Mouse (Mus musculus): Measurements from ENCODE around the gene Fgfr2. TPM values are rescaled to one million over a fixed set of nuclear protein-coding genes. Genes with fewer than 3 reads are reported as not detected.

Fgfr2 gene
- polyA plus RNA-seq, 1 experiment, result 52.3 TPM

DNA sequence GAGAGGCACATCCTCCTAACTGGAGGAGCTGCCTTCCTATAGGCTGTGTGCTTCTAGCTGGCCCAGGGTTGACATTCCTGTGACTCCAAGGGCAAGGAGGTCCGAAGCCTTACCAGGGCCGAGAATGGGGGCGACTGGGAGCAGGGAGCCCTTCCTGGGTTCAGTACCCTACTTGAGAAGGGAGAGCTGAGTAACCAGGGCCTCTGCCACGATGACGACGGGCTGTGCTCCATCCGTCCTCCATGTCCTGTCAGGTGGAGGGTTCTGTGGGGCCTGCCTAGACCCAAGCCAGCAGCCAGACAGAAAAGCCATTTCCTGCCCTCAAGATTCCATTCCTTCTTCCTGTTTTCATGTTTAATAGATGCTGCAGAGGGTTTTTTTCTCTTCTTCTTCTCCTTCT is 463.5 kb downstream of the Fgfr2 start:
- no peak for DNase-seq (ENCODE audit: low read depth)
- no peak for TF ChIP-seq CTCF (IDR thresholded peaks at IDR 0.05; ENCODE audit: borderline replicate concordance, extremely low read depth, insufficient read depth, insufficient read length)
- no peak for TF ChIP-seq POLR2A (IDR thresholded peaks at IDR 0.05; ENCODE audit: borderline replicate concordance, extremely low read depth, insufficient read depth, insufficient read length, poor library complexity, severe bottlenecking)

DNA sequence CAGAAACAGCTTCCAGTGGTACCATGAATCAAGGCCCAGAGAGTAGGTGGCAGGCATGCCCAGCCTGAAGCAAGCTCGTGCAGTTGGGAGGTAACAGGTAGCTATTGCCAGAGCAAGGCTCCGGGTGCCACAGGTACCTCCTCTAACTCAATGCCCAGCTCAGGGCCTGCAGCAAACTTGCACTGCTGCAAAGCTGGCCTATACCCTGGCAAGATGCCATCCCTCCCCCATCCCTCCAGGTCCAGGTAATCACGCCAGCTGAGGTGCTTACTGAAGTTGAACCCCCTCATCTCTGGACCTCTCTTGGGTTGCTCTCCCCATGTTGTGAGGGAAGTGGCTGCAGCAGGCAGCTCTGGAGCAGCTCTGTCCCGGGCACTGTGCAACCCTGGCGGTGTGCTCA is 464.5 kb downstream of the Fgfr2 start:
- TF ChIP-seq CTCF (IDR thresholded peaks at IDR 0.05; ENCODE audit: borderline replicate concordance, extremely low read depth, insufficient read depth, insufficient read length) (no peak), POLR2A (IDR thresholded peaks at IDR 0.05; ENCODE audit: borderline replicate concordance, extremely low read depth, insufficient read depth, insufficient read length, poor library complexity, severe bottlenecking) (no peak)
- no peak for DNase-seq (ENCODE audit: low read depth)

DNA sequence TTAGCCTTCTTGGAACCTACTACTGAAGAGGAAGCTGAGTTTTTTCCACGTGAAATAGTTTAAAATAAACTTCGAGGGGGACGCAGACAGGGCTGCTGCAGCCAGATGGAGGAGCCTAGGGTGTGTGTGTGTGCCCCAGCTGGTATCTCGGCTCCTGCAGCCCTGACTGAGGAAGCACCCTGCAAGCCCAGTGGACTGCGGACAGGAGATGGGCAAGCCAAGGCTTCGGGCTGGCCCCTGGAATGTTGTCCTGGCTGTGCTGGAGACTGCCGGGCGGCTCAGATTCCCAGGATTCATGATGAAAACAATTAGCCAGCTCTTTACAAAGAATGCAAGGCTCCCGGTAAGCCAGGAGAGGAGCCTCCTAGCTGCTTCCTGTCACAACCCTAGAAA is 465.1 kb downstream of the Fgfr2 start:
- DNase-seq (ENCODE audit: low read depth), result peak; percentile 34
- TF ChIP-seq POLR2A (IDR thresholded peaks at IDR 0.05; ENCODE audit: borderline replicate concordance, extremely low read depth, insufficient read depth, insufficient read length, poor library complexity, severe bottlenecking) (no peak), CTCF (IDR thresholded peaks at IDR 0.05; ENCODE audit: borderline replicate concordance, extremely low read depth, insufficient read depth, insufficient read length) (no peak)

- no peak for DNase-seq (ENCODE audit: low read depth)
Measured at GRCm38 (mm10) chr7:132657371-132658057, 465.6 kb downstream of the Fgfr2 start.

DNA sequence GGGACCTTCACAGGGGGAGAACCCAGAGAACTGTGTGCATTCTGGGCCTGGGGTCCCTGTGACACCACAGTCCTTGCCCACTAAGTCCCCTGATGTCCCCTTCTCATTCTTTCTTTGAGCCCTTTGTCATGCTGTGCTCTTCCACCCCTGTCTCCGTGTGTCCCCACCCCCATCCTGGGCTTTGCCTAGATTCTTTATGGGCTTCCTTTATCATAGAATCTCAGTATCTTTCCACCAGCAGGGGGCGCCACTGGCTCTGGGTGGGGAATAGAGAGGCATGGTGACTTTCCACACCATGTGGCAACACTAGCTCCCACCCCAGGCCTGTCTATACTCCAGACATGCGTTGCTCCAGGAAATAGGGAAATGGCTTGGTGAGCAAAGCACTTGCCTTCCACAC is 466.6 kb downstream of the Fgfr2 start:
- TF ChIP-seq POLR2A (IDR thresholded peaks at IDR 0.05; ENCODE audit: borderline replicate concordance, extremely low read depth, insufficient read depth, insufficient read length, poor library complexity, severe bottlenecking) (no peak), CTCF (IDR thresholded peaks at IDR 0.05; ENCODE audit: borderline replicate concordance, extremely low read depth, insufficient read depth, insufficient read length) (peak; percentile 75)
- peak; percentile 83 for DNase-seq (ENCODE audit: low read depth)

More at GRCm38 (mm10) chr7:132657371-132658057, 465.6 kb downstream of the Fgfr2 start:
- TF ChIP-seq CTCF (IDR thresholded peaks at IDR 0.05; ENCODE audit: borderline replicate concordance, extremely low read depth, insufficient read depth, insufficient read length) (no peak), POLR2A (IDR thresholded peaks at IDR 0.05; ENCODE audit: borderline replicate concordance, extremely low read depth, insufficient read depth, insufficient read length, poor library complexity, severe bottlenecking) (no peak)

DNA sequence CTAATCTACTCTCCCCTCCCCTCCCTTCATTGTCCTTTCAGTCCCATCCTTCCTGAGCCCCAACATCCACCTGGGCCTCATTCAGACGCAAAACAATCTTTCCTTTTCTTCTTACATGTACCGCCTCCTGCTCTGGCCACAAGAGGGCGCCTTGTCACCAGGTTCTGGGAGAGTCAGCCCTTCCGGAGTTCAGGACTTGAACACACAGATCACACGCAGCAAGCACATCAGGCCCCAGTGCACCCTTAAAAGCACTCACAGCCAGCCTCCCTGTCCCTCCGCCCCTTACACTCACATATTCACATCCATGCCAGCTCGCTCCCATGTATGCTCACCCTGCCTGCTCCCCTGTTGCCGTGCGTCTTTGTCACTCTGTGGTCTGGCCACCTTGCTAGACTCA is 467.1 kb downstream of the Fgfr2 start:
- peak; percentile 96 for DNase-seq (ENCODE audit: low read depth)
- peak; percentile 95 for TF ChIP-seq CTCF (IDR thresholded peaks at IDR 0.05; ENCODE audit: borderline replicate concordance, extremely low read depth, insufficient read depth, insufficient read length)
- TF ChIP-seq POLR2A (IDR thresholded peaks at IDR 0.05; ENCODE audit: borderline replicate concordance, extremely low read depth, insufficient read depth, insufficient read length, poor library complexity, severe bottlenecking), result no peak

GRCm38 (mm10) chr7:132654412-132654811 is 468.7 kb downstream of the Fgfr2 start:
- no peak for DNase-seq (ENCODE audit: low read depth)
- TF ChIP-seq POLR2A (IDR thresholded peaks at IDR 0.05; ENCODE audit: borderline replicate concordance, extremely low read depth, insufficient read depth, insufficient read length, poor library complexity, severe bottlenecking) (no peak), CTCF (IDR thresholded peaks at IDR 0.05; ENCODE audit: borderline replicate concordance, extremely low read depth, insufficient read depth, insufficient read length) (no peak)

GRCm38 (mm10) chr7:132646514-132646913 is 476.6 kb downstream of the Fgfr2 start:
- no peak for DNase-seq (ENCODE audit: low read depth)
- TF ChIP-seq CTCF (IDR thresholded peaks at IDR 0.05; ENCODE audit: borderline replicate concordance, extremely low read depth, insufficient read depth, insufficient read length), result no peak
- TF ChIP-seq POLR2A (IDR thresholded peaks at IDR 0.05; ENCODE audit: borderline replicate concordance, extremely low read depth, insufficient read depth, insufficient read length, poor library complexity, severe bottlenecking), result no peak

- no peak for DNase-seq (ENCODE audit: low read depth)
- TF ChIP-seq CTCF (IDR thresholded peaks at IDR 0.05; ENCODE audit: borderline replicate concordance, extremely low read depth, insufficient read depth, insufficient read length) (no peak), POLR2A (IDR thresholded peaks at IDR 0.05; ENCODE audit: borderline replicate concordance, extremely low read depth, insufficient read depth, insufficient read length, poor library complexity, severe bottlenecking) (no peak)
Measured at GRCm38 (mm10) chr7:132644605-132645279, 478.4 kb downstream of the Fgfr2 start.

- no peak for DNase-seq (ENCODE audit: low read depth)
- no peak for TF ChIP-seq CTCF (IDR thresholded peaks at IDR 0.05; ENCODE audit: borderline replicate concordance, extremely low read depth, insufficient read depth, insufficient read length)
- TF ChIP-seq POLR2A (IDR thresholded peaks at IDR 0.05; ENCODE audit: borderline replicate concordance, extremely low read depth, insufficient read depth, insufficient read length, poor library complexity, severe bottlenecking), result no peak
Measured at GRCm38 (mm10) chr7:132641606-132642005, 481.5 kb downstream of the Fgfr2 start.

DNA sequence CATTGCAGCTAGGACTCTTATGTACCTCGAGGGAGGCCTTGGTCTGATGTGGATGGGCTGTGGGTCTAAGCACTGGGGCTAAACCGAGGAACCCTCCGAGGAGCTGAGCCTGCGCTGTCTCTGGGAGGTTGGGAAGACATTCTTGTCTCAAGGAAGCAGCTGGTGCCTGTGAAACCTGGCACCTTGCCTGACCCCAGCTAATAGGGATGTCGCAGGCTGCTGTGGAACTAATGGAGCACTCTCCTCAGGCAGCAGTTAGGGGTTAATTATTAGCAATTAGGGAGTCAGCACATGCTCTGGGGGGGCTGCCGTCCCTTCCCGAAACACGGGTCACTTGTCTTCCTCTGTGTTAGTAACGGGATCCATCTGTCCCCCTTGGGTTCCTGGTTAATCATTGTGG is 482.2 kb downstream of the Fgfr2 start:
- peak; percentile 81 for DNase-seq (ENCODE audit: low read depth)
- TF ChIP-seq CTCF (IDR thresholded peaks at IDR 0.05; ENCODE audit: borderline replicate concordance, extremely low read depth, insufficient read depth, insufficient read length) (no peak), POLR2A (IDR thresholded peaks at IDR 0.05; ENCODE audit: borderline replicate concordance, extremely low read depth, insufficient read depth, insufficient read length, poor library complexity, severe bottlenecking) (no peak)

All from brain, embryonic 14.5 days (tissue).